Mouse (Mus musculus) small intestine, adult 2 months (tissue): Measurements from ENCODE around the gene Pou5f1.

Experiments
- CTCF ChIP-seq: fragments of 200-500 bp; IDR thresholded peaks from 2 replicates; pipeline ENCODE4 v1.5.1; 2012; ENCODE audit warnings: low read depth, mild to moderate bottlenecking, control low read depth, inconsistent platforms, low read length, moderate library complexity, mixed read lengths; ENCODE audit not compliant: insufficient replicate concordance, insufficient read length; ENCODE audit errors: extremely low read depth
- POLR2A ChIP-seq: fragments of 200-500 bp; IDR thresholded peaks from 2 replicates; pipeline ENCODE4 v1.6.1; 2012; ENCODE audit warnings: low read depth, mild to moderate bottlenecking, control low read depth, inconsistent platforms, low read length, moderate library complexity

DNA sequence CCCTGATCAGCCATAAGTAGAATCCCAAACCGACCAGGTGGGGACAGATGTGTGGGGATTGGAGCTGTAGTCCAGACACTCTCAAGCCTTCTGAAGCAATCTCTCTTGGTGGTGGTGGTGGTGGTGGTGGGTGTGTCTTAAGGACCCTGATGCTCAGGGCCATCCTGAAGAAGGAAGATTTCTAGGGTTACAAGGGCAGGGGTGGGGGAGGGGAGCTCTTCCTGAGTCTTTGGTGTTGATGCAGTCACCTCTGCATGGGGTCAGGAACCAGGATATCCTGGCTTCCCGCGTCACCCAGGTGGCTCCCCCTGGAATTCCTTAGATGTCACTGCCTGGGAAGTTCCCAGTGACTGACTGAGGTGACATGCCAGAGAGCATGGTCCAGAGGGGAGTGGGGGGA is 26.5 kb downstream of the Pou5f1 start:
- TF ChIP-seq CTCF = no peak
- no peak for TF ChIP-seq POLR2A
